Mouse (Mus musculus) thymus, adult 18-20 months (tissue): ENCODE data around the gene Gm12789.
"Not testable (repeated sequence)": the region's sequence is repeated elsewhere in the genome, so short reads cannot be mapped to it uniquely, and the experiment has no call there.

Experiments used
- DNase-seq, 2 experiments: peaks; one replicate each; pipeline ENCODE4 v3.0.0; 2022; ENCODE audit warnings: mixed read lengths in 2 of 2

Gene Gm12789

GRCm38 (mm10) chr4:101986326-101986725 is at the start of gene Gm12789:
Gene Gm12789 (plus strand): TSS chr4:101986626.
- not testable (repeated sequence) for DNase-seq

GRCm38 (mm10) chr4:101940107-101940506 is 46.3 kb upstream of the Gm12789 start, which contains the start of gene Gm12794:
Gene Gm12794 (plus strand): TSS chr4:101940407.
- not testable (repeated sequence) for DNase-seq

GRCm38 (mm10) chr4:101980949-101981348 is 5.5 kb upstream of the Gm12789 start, which contains the start of gene Gm12790:
Gene Gm12790 (minus strand): TSS chr4:101981049.
- DNase-seq: not testable (repeated sequence)

GRCm38 (mm10) chr4:101985678-101986077 is 748 bp upstream of the Gm12789 start:
- no peak for DNase-seq

- DNase-seq: no peak
Observed at GRCm38 (mm10) chr4:101997426-101997825, 11.0 kb downstream of the Gm12789 start.

- no peak for DNase-seq
Observed at GRCm38 (mm10) chr4:101998267-101998922, 12.0 kb downstream of the Gm12789 start.

GRCm38 (mm10) chr4:102026619-102027018 is 40.2 kb downstream of the Gm12789 start:
- no peak for DNase-seq
